Mouse (Mus musculus) hindbrain, embryonic 15.5 days (tissue): ENCODE measurements around the gene Cox5b. TPM values are rescaled to one million over a fixed set of nuclear protein-coding genes. Genes with fewer than 3 reads are reported as not detected.

ENCODE experiments used
- ATAC-seq: fragments of 200-750 bp; cut with Nextera tagmentation; 2 replicates; pipeline ENCODE4 v1.8.0; 2017; ENCODE audit warnings: low read depth, moderate number of reproducible peaks, moderate TSS enrichment; ENCODE audit not compliant: low FRiP score
- H3K27ac ChIP-seq: fragments of 300-500 bp; sonication (generic); replicated peaks from 2 replicates; pipeline ENCODE4 v1.5.1; 2015; ENCODE audit warnings: mild to moderate bottlenecking, inconsistent platforms
- H3K27me3 ChIP-seq: fragments of 300-500 bp; sonication (generic); 2 replicates; pipeline ENCODE4 v1.6.1; 2015; ENCODE audit warnings: control low read depth, inconsistent platforms
- H3K36me3 ChIP-seq: fragments of 300-500 bp; sonication (generic); 2 replicates; pipeline ENCODE4 v1.6.1; 2015; ENCODE audit warnings: control low read depth, inconsistent platforms
- H3K4me1 ChIP-seq: fragments of 300-500 bp; sonication (generic); replicated peaks from 2 replicates; pipeline ENCODE4 v1.6.1; 2015; ENCODE audit warnings: control low read depth, inconsistent platforms
- H3K4me2 ChIP-seq: fragments of 300-500 bp; sonication (generic); 2 replicates; pipeline ENCODE4 v1.6.1; 2015; ENCODE audit warnings: moderate library complexity, mild to moderate bottlenecking, inconsistent platforms
- H3K4me3 ChIP-seq: fragments of 300-500 bp; sonication (generic); 2 replicates; pipeline ENCODE4 v1.5.1; 2015; ENCODE audit warnings: mild to moderate bottlenecking, inconsistent platforms
- H3K9ac ChIP-seq: fragments of 300-500 bp; sonication (generic); 2 replicates; pipeline ENCODE4 v1.6.1; 2015; ENCODE audit warnings: inconsistent platforms
- H3K9me3 ChIP-seq: fragments of 300-500 bp; sonication (generic); 2 replicates; pipeline ENCODE4 v1.6.1; 2016; ENCODE audit warnings: control low read depth, inconsistent platforms
- WGBS: fragments of 180-500 bp; shearing (Covaris S2); methylation state at CpG from one replicate; pipeline ENCODE4 v1.1.7; 2015; 5-methylcytosine and 5-hydroxymethylcytosine counted together
- microRNA-seq: library from miRNA; unstranded; fragments of <30 nt; microRNA quantifications from one replicate; pipeline ENCODE4, GENCODE M21; 2016
- polyA plus RNA-seq: library from polyadenylated mRNA; unstranded; fragments of >200 nt; fragmentation: Nextera tagmentation; extraction: Ambion mirVana; gene quantifications from 2 replicates; pipeline ENCODE4 v1.2.1, GENCODE M21; 2015

Gene Cox5b
- polyA plus RNA-seq, 1 experiment from 2014 or later, result 713 TPM

- H3K4me3 ChIP-seq, result no peak overlapping the region
- no peak overlapping the region for H3K27ac ChIP-seq
- H3K4me2 ChIP-seq, result no peak overlapping the region
- no peak overlapping the region for H3K9ac ChIP-seq
- ATAC-seq, result no peak
- no peaks in the 10 kb centered on the region for H3K36me3 ChIP-seq
- H3K9me3 ChIP-seq, result no peaks in the 10 kb centered on the region
- H3K27me3 ChIP-seq, result no peaks in the 10 kb centered on the region
- peaks cover 6% of the 10 kb centered on the region for H3K4me1 ChIP-seq
- WGBS, result 75% methylated on average over 5 of the region's 5 CpGs
These were observed 48.0 kb downstream of the Cox5b start for GRCm38 (mm10) chr1:36739231-36739630.

- H3K27ac ChIP-seq, result no peak overlapping the region
- H3K27me3 ChIP-seq, result no peaks in the 10 kb centered on the region
- no peaks in the 10 kb centered on the region for H3K36me3 ChIP-seq
- 83% methylated on average over 9 of the region's 9 CpGs for WGBS
- H3K4me3 ChIP-seq, result no peak overlapping the region
- peaks cover 13% of the 10 kb centered on the region for H3K4me1 ChIP-seq
- ATAC-seq, result no peak
- no peak overlapping the region for H3K4me2 ChIP-seq
- H3K9ac ChIP-seq, result no peak overlapping the region
- no peaks in the 10 kb centered on the region for H3K9me3 ChIP-seq
These were observed 51.8 kb downstream of the Cox5b start for GRCm38 (mm10) chr1:36743046-36743445.

Small RNAs within 50 kb of the gene (microRNA-seq; reads per million reads assigned to microRNA genes)
- not detected for gene Gm24133

Other genes starting within 250 kb of the Cox5b start
- 66.7 and 68.2 TPM in 2 replicates for gene Lman2l, start 246.2 kb upstream of the Cox5b start, polyA plus RNA-seq
- gene Cnnm4, start 219.8 kb upstream of the Cox5b start, polyA plus RNA-seq, result 10.8 TPM in 2 replicates
- gene Cnnm3, start 179.6 kb upstream of the Cox5b start, polyA plus RNA-seq, result 6.0 and 6.5 TPM in 2 replicates
- gene Ankrd23, start 154.6 kb upstream of the Cox5b start, polyA plus RNA-seq, result 18.9 and 19.6 TPM in 2 replicates
- 0.62 TPM in 1 of 2 replicates, not detected in the other for gene Gm42417, start 152.0 kb upstream of the Cox5b start, polyA plus RNA-seq
- 28.7 and 29.9 TPM in 2 replicates for gene Ankrd39, start 144.0 kb upstream of the Cox5b start, polyA plus RNA-seq
- 26.2 and 26.8 TPM in 2 replicates for gene Sema4c, start 133.1 kb upstream of the Cox5b start, polyA plus RNA-seq
- gene Fam178b, start 8.3 kb upstream of the Cox5b start, polyA plus RNA-seq, result 0.34 TPM in 1 of 2 replicates, not detected in the other
- gene 4933424G06Rik, start 18.7 kb downstream of the Cox5b start, polyA plus RNA-seq, result 0.56 and 0.64 TPM in 2 replicates
- 107 and 110 TPM in 2 replicates for gene Actr1b, start 23.0 kb downstream of the Cox5b start, polyA plus RNA-seq
- gene Zap70, start 70.3 kb downstream of the Cox5b start, polyA plus RNA-seq, result 1.4 and 1.5 TPM in 2 replicates